Mouse (Mus musculus) hindbrain, embryonic 10.5 days (tissue): Measurements from ENCODE around the gene Tmem178b. TPM values are rescaled to one million over a fixed set of nuclear protein-coding genes. Genes with fewer than 3 reads are reported as not detected.
A peak's percentile ranks its signal among the peaks of the same experiment; 100 is the strongest.

Source experiments
- DNase-seq: peaks from one replicate; pipeline ENCODE4 v3.0.0-alpha.2; 2017; ENCODE audit warnings: low spot score
- H3K27ac ChIP-seq: fragments of 300-500 bp; sonication (generic); 2 replicates; pipeline ENCODE4 v1.5.1; 2016; ENCODE audit warnings: mild to moderate bottlenecking, moderate library complexity
- H3K27me3 ChIP-seq: fragments of 300-500 bp; sonication (generic); 2 replicates; pipeline ENCODE4 v1.6.1; 2016; ENCODE audit warnings: mild to moderate bottlenecking; ENCODE audit not compliant: poor library complexity, insufficient read depth, severe bottlenecking
- H3K36me3 ChIP-seq: fragments of 300-500 bp; sonication (generic); 2 replicates; pipeline ENCODE4 v1.6.1; 2016; ENCODE audit warnings: mild to moderate bottlenecking, moderate library complexity
- H3K4me1 ChIP-seq: fragments of 300-500 bp; sonication (generic); replicated peaks from 2 replicates; pipeline ENCODE4 v1.6.1; 2016; ENCODE audit warnings: mild to moderate bottlenecking
- H3K4me3 ChIP-seq: fragments of 300-500 bp; sonication (generic); 2 replicates; pipeline ENCODE4 v1.5.1; 2016; ENCODE audit warnings: mild to moderate bottlenecking, moderate library complexity
- H3K9me3 ChIP-seq: fragments of 300-500 bp; sonication (generic); 2 replicates; pipeline ENCODE4 v1.6.1; 2016; ENCODE audit warnings: mild to moderate bottlenecking, moderate library complexity
- WGBS: fragments of 180-500 bp; shearing (Covaris S2); methylation state at CpG from one replicate; pipeline ENCODE4 v1.1.7; 2016; 5-methylcytosine and 5-hydroxymethylcytosine counted together
- polyA plus RNA-seq: library from polyadenylated mRNA; unstranded; fragments of >200 nt; fragmentation: Nextera tagmentation; extraction: Ambion mirVana; gene quantifications from 2 replicates; pipeline ENCODE4 v1.2.1, GENCODE M21; 2016

Gene Tmem178b
- polyA plus RNA-seq, 1 experiment from 2014 or later: 7.0 TPM

DNA sequence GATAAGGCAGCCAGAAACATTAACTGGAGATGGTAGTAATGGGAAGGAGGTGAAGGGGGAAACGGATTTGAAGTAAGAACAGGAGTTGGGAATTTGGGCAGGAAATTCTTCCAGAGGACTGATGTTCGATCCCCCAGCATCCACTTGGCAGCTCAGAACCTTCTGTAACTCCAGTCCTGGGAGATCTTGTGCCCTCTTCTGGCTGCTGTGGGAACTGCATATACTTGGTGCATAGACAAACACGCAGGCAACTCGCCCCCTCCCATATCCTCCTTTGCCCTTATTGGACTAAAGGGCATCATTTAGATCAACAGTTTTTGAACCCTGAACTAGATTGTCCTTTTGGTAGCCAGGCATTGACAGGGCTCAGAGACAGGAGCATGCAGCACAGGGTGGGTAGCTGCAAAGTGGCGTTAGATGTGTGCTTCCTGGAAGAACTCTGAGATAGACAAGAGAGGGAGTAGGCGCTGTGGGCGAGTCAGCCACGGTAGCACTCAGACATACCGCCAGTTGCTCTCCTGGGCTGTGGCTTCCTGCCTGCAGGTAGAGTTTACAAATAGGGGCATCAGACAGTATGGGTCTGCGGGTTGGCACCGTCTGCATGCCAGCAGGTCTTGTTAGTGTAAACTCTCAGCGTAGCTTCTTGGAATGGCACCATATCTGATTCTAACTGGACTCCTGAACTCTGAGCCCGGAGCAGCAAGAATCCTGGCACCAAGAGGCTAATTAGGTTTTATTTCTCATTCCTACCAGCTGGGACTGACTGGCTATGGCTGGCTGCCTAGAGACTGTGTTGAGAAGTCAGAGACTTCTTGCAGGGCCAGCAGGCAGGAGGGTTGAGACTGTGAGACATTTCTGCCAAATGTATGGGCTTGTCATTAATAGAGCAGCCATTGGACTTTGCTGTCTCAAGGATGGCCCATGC is 364.0 kb downstream of the Tmem178b start:
- Histone ChIP-seq H3K36me3 (no peaks in the 10 kb centered on the region), H3K27ac (no peak overlapping the region), H3K4me1 (peaks cover 5% of the 10 kb centered on the region), H3K4me3 (no peak overlapping the region), H3K9me3 (no peaks in the 10 kb centered on the region), H3K27me3 (no peaks in the 10 kb centered on the region)
- DNase-seq: peak; percentile 68
- WGBS: 72% methylated on average over 13 of the region's 13 CpGs

DNA sequence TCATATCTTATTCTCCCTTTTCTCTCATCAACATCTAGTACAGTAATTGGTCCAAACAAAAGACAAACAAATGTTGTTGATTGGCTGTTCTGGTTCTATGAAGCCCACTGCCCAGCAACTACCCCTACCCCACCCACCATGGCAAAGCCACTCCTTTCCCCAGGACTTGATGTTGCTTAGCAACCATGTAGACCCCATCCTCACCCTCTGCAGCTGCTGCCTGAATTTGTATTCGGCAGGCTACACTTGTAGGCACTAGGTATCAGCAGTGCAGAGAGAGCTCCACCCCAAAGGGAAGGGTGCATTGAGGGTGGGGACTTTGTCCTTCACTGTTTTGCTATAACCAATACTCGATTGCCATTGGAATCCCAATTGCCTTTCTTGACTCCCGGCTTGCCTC is 365.8 kb downstream of the Tmem178b start:
- DNase-seq: no peak
- WGBS: 76% methylated on average over 3 of the region's 3 CpGs
- H3K27me3 ChIP-seq: no peaks in the 10 kb centered on the region

DNA sequence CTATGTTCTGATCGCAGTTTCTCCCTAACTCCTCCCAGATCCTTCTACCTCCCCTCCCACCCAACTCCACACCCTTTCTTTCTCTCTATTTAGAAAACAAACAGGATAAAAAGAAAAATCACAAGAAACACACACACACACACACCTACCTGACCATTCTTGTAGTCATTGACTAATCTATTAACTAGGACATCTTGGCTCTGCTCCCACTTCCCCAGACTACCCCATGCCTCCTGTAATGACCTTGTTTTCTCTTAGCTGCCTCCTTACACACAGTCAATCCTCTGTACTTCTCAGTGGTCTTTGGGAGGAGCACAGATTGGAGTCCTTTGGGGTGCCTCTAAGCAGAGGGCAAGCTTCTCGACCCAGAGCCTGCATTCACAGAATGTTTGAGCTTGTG is 367.6 kb downstream of the Tmem178b start:
- WGBS: 85% methylated on average over 2 of the region's 2 CpGs
- no peak overlapping the region for H3K4me3 ChIP-seq
- H3K4me1 ChIP-seq: peaks cover 5% of the 10 kb centered on the region
- H3K9me3 ChIP-seq: no peaks in the 10 kb centered on the region
- DNase-seq: no peak
- H3K27ac ChIP-seq: no peak overlapping the region
- no peaks in the 10 kb centered on the region for H3K27me3 ChIP-seq
- no peaks in the 10 kb centered on the region for H3K36me3 ChIP-seq

More for the DNA sequence above, 365.8 kb downstream of the Tmem178b start:
- no peaks in the 10 kb centered on the region for H3K9me3 ChIP-seq
- H3K4me1 ChIP-seq: peaks cover 5% of the 10 kb centered on the region
- H3K4me3 ChIP-seq: no peak overlapping the region
- no peaks in the 10 kb centered on the region for H3K36me3 ChIP-seq
- no peak overlapping the region for H3K27ac ChIP-seq

DNA sequence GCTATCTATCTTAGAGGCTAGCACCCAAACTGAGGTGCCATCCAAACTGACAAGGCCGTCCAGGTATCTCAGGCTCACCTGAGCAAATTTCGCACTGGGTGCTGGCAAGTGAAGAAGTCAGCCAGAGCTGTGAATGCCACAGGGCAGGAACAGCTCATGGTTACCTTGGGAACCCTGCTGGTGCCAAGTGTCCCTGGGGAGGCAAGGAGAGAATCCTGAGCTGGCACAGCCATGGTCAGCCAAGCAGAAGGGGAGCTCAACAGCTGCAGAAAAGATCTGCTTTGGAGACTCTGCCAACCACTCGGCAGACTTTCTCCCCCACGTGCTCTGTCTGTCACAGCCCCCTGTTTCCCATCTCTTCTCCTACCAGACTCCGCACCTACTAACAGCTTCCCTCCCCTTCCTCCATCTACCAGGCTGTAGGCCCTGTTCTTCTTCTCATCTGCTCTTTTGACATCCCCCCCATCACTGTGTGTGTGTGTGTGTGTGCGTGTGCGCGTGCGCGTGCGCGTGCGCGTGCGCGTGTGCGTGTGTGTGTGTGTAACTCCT is 374.4 kb downstream of the Tmem178b start:
- Histone ChIP-seq H3K36me3 (no peaks in the 10 kb centered on the region), H3K27ac (no peak overlapping the region), H3K4me1 (no peaks in the 10 kb centered on the region), H3K9me3 (no peaks in the 10 kb centered on the region), H3K4me3 (no peak overlapping the region), H3K27me3 (no peaks in the 10 kb centered on the region)
- 94% methylated on average over 17 of the region's 17 CpGs for WGBS
- DNase-seq: no peak

DNA sequence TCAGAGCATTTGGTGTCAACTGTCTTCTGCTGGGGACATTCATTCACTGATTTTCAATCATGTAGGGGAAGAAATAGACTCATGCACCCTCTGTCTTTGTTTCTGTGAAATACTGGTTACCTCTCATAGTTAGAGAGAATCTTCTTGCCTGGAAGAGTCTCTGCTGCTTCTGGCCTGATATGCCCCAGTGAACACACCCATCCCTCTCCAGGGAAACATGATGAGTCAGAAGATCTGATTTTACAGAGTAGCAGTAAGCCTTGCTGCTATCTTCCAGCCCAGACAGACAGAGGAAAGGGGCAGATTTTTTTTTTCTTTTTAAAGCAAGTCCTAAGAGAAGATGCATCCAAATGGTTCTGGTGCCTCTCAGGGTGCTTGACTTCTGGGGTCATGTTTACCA is 376.9 kb downstream of the Tmem178b start:
- no peak for DNase-seq
- Histone ChIP-seq H3K4me1 (no peaks in the 10 kb centered on the region), H3K27me3 (no peaks in the 10 kb centered on the region), H3K27ac (no peak overlapping the region), H3K36me3 (no peaks in the 10 kb centered on the region), H3K4me3 (no peak overlapping the region), H3K9me3 (no peaks in the 10 kb centered on the region)

DNA sequence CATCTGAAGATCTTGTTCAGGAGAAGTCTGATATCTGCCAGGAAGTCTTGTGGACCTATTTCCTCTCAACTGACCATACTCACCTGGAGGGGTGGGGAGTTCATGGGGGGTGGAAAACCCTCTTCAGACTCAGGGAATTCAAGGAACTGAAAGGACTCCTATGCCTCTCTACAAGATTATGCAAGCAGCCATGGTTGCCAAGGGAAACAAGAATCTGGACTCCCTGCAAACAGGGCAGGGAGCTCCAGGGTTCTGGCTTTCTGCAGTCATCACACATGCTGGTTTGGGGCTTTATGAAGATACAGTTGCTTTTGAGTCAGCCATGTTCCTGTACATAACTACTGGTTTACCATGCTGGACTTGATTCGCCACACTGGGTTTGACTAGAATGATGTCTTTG is 390.6 kb downstream of the Tmem178b start:
- Histone ChIP-seq H3K4me3 (no peak overlapping the region), H3K4me1 (no peaks in the 10 kb centered on the region), H3K36me3 (no peaks in the 10 kb centered on the region), H3K27me3 (no peaks in the 10 kb centered on the region), H3K9me3 (no peaks in the 10 kb centered on the region), H3K27ac (no peak overlapping the region)
- DNase-seq: no peak
- 91% methylated on average over 1 of the region's 1 CpGs for WGBS

DNA sequence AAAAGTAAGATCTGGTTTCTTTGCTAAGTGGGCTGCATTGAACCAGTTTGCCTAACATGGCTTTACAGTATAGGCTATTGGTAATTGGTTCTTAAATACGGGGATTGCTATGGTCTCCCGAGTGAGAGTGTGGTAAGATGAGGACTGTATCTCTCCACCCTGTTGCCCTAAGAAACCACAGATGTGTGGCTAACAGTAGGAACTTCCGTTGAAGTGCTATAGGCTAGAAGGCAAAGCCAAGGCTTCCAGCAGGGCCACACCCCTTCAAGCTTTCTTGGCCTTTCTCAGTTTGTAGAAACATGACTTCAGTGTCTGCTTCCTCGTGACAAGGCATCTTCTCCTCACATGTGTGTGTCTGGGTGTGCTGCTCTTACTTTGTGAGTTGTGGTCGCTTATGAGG is 427.6 kb downstream of the Tmem178b start:
- H3K4me3 ChIP-seq: no peak overlapping the region
- DNase-seq: no peak
- WGBS: 77% methylated on average over 5 of the region's 5 CpGs
- H3K27ac ChIP-seq: no peak overlapping the region
- no peaks in the 10 kb centered on the region for H3K36me3 ChIP-seq
- no peaks in the 10 kb centered on the region for H3K9me3 ChIP-seq
- H3K27me3 ChIP-seq: no peaks in the 10 kb centered on the region
- H3K4me1 ChIP-seq: no peaks in the 10 kb centered on the region

DNA sequence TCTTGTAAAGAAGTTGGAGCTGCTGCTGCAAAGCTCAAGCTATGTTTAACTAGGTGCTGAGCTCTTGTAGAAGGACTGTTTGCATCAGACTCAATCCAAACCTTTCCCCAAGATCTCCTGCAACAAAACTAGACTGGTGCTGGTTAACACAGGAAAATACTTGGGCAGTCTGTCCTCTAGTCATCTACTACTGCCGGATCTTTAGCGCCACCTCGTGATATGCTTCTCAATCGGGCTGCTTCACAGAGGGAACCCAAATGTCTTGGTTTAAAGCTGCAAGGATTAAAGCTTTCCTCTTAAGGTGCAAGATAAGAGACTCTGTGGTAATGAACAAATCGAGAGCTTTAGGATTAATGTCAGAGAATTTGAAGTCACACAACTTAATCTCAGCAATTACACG is 430.3 kb downstream of the Tmem178b start:
- no peak overlapping the region for H3K4me3 ChIP-seq
- no peaks in the 10 kb centered on the region for H3K36me3 ChIP-seq
- no peak overlapping the region for H3K27ac ChIP-seq
- no peaks in the 10 kb centered on the region for H3K27me3 ChIP-seq
- H3K9me3 ChIP-seq: no peaks in the 10 kb centered on the region
- no peaks in the 10 kb centered on the region for H3K4me1 ChIP-seq
- peak; percentile 40 for DNase-seq
- WGBS: 18% methylated on average over 6 of the region's 6 CpGs

Other genes with a start within 250 kb of the Tmem178b start
- 18.4 and 18.6 TPM in 2 replicates for gene Braf, start 147.8 kb upstream of the Tmem178b start, polyA plus RNA-seq
- 224 and 231 TPM in 2 replicates for gene Mrps33, start 62.3 kb upstream of the Tmem178b start, polyA plus RNA-seq